ENCODE assay signal across 16 mouse cellular contexts in genomic region chr16:94633012-94633411, GRCm38 (mm10).
DNase-seq lines count a peak whose midpoint lies in the region; ATAC-seq and TF ChIP-seq lines count a peak whose summit lies in the region.
"Had no signal": no experiment of that assay in that cellular context is flagged by ENCODE, and none has a peak within 500 bp of the region (broad histone marks: within the 10 kb centered on the region; RNA-seq: fewer than 3 reads in every experiment).

No protein-coding gene starts in this region.

- WGBS in kidney, embryonic 16.5 days, result 60% methylated on average over 5 of the region's 6 CpGs
- WGBS in hindbrain, embryonic 15.5 days, result 76% methylated on average over 6 of the region's 6 CpGs
- 69% methylated on average over 6 of the region's 6 CpGs for WGBS in hindbrain, postnatal 0 days
- 61% methylated on average over 6 of the region's 6 CpGs for WGBS in liver, postnatal 0 days (ENCODE audit: insufficient replicate concordance)

- H3K4me1 ChIP-seq in kidney, embryonic 16.5 days (ENCODE audit: insufficient read depth, low read length), result peaks cover 34% of the 10 kb centered on the region
- peaks cover 31% of the 10 kb centered on the region for H3K4me1 ChIP-seq in hindbrain, embryonic 15.5 days (replicated peaks)
- peaks cover 11% of the 10 kb centered on the region for H3K4me1 ChIP-seq in hindbrain, postnatal 0 days (ENCODE audit: insufficient read depth, low read length)
- peaks cover 22% of the 10 kb centered on the region for H3K4me1 ChIP-seq in liver, postnatal 0 days (ENCODE audit: insufficient read depth)

- no peaks in the 10 kb centered on the region for H3K36me3 ChIP-seq in kidney, embryonic 16.5 days (ENCODE audit: insufficient read depth, low read length)
- H3K36me3 ChIP-seq in hindbrain, embryonic 15.5 days, result no peaks in the 10 kb centered on the region
- H3K36me3 ChIP-seq in hindbrain, postnatal 0 days (ENCODE audit: insufficient read depth, low read length), result no peaks in the 10 kb centered on the region
- H3K36me3 ChIP-seq in liver, postnatal 0 days (replicated peaks; ENCODE audit: insufficient read depth, low read length), result no peaks in the 10 kb centered on the region
- H3K36me3 ChIP-seq: limb, embryonic 13.5 days had no signal

- 0 out of 2 replicates have a peak overlapping the region, but pooled peaks have one; percentile 7 for H3K27ac ChIP-seq in kidney, embryonic 16.5 days (ENCODE audit: low read length)
- H3K27ac ChIP-seq in hindbrain, embryonic 15.5 days (replicated peaks), result peak overlapping the region; percentile 73
- peak overlapping the region; percentile 60; the same call in 1 of the 2 replicates for H3K27ac ChIP-seq in hindbrain, postnatal 0 days
- H3K27ac ChIP-seq in liver, postnatal 0 days (ENCODE audit: low read depth), result 0 out of 2 replicates have a peak overlapping the region, but pooled peaks have one; percentile 12
- H3K27ac ChIP-seq: limb, embryonic 13.5 days; macrophage had no signal

- TF ChIP-seq EP300 in liver, postnatal 0 days (IDR thresholded peaks at IDR 0.05; ENCODE audit: low read depth), result no peak

- H3K4me2 ChIP-seq in kidney, embryonic 16.5 days (replicated peaks; ENCODE audit: low read depth, low read length), result no peak overlapping the region
- no peak overlapping the region for H3K4me2 ChIP-seq in hindbrain, embryonic 15.5 days
- H3K4me2 ChIP-seq in hindbrain, postnatal 0 days (ENCODE audit: low read depth, low read length), result no peak overlapping the region
- no peak overlapping the region for H3K4me2 ChIP-seq in liver, postnatal 0 days (ENCODE audit: low read depth, low read length)
- H3K4me2 ChIP-seq: limb, embryonic 13.5 days had no signal

- TF ChIP-seq CTCF in hindbrain, postnatal 0 days (IDR thresholded peaks at IDR 0.05; ENCODE audit: low read depth), result no peak
- TF ChIP-seq CTCF in liver, postnatal 0 days (IDR thresholded peaks at IDR 0.05; ENCODE audit: low read depth), result no peak

- no peak overlapping the region for H3K9ac ChIP-seq in kidney, embryonic 16.5 days (replicated peaks; ENCODE audit: low read length)
- no peak overlapping the region for H3K9ac ChIP-seq in hindbrain, embryonic 15.5 days
- no peak overlapping the region for H3K9ac ChIP-seq in hindbrain, postnatal 0 days (replicated peaks; ENCODE audit: low read length)
- H3K9ac ChIP-seq in liver, postnatal 0 days (replicated peaks), result no peak overlapping the region
- H3K9ac ChIP-seq: limb, embryonic 13.5 days had no signal

- no peaks in the 10 kb centered on the region for H3K9me3 ChIP-seq in kidney, embryonic 16.5 days (ENCODE audit: low read length)
- H3K9me3 ChIP-seq in hindbrain, embryonic 15.5 days, result no peaks in the 10 kb centered on the region
- no peaks in the 10 kb centered on the region for H3K9me3 ChIP-seq in hindbrain, postnatal 0 days (ENCODE audit: low read length)
- H3K9me3 ChIP-seq in liver, postnatal 0 days (ENCODE audit: low read length), result no peaks in the 10 kb centered on the region
- H3K9me3 ChIP-seq: limb, embryonic 13.5 days had no signal

- peak; percentile 54; the same call in 1 of the 2 replicates for ATAC-seq in kidney, embryonic 16.5 days (ENCODE audit: low FRiP score, low TSS enrichment)
- ATAC-seq in hindbrain, embryonic 15.5 days (ENCODE audit: low FRiP score, low read depth), result peak; percentile 53; the same call in 1 of the 2 replicates
- no peak for ATAC-seq in hindbrain, postnatal 0 days
- peak; percentile 50 for ATAC-seq in liver, postnatal 0 days
- ATAC-seq: Patski had no signal

- DNase-seq in kidney, postnatal 25 days, result no peak
- no peak for DNase-seq in hindbrain, postnatal 0 days (ENCODE audit: low spot score)
- DNase-seq in liver, postnatal 0 days, result no peak
- DNase-seq in frontal cortex, adult 2 months (ENCODE audit: extremely low spot score in 1 of 2, low spot score in 1 of 2), result no peak
- DNase-seq in layer of hippocampus, postnatal 25 days (ENCODE audit: extremely low spot score in 1 of 2, low spot score in 1 of 2), result no peak
- no peak for DNase-seq in lung, adult 18-20 months
- DNase-seq: cerebellum, adult 9-11 months; gastrocnemius, postnatal 14 days; kidney, adult 2 months; thymus, adult 2 months had no signal

- no peaks in the 10 kb centered on the region for H3K27me3 ChIP-seq in kidney, embryonic 16.5 days (ENCODE audit: insufficient read depth, low read length)
- H3K27me3 ChIP-seq in hindbrain, embryonic 15.5 days, result no peaks in the 10 kb centered on the region
- H3K27me3 ChIP-seq in hindbrain, postnatal 0 days (ENCODE audit: insufficient read depth, low read length), result no peaks in the 10 kb centered on the region
- H3K27me3 ChIP-seq in liver, postnatal 0 days (ENCODE audit: insufficient read depth, low read length), result no peaks in the 10 kb centered on the region
- H3K27me3 ChIP-seq: limb, embryonic 13.5 days; Patski had no signal

- H3K4me3 ChIP-seq in kidney, embryonic 16.5 days (ENCODE audit: low read length), result no peak overlapping the region
- H3K4me3 ChIP-seq in hindbrain, embryonic 15.5 days, result no peak overlapping the region
- no peak overlapping the region for H3K4me3 ChIP-seq in hindbrain, postnatal 0 days (ENCODE audit: low read length)
- H3K4me3 ChIP-seq in liver, postnatal 0 days (ENCODE audit: low read depth, low read length), result no peak overlapping the region
- H3K4me3 ChIP-seq: limb, embryonic 13.5 days; myocyte had no signal

Comparison
In these comparisons a context has a peak if more than half of its experiments do, and no peak if none do; other contexts are left out.
1. H3K27ac ChIP-seq: peak in every context shown above with its lines; median percentile 73 in hindbrain, embryonic 15.5 days; 60 in hindbrain, postnatal 0 days; 12 in liver, postnatal 0 days; 7 in kidney, embryonic 16.5 days.